Mouse (Mus musculus) CH12F3 (cell line): ENCODE results near the gene Fpr-rs6.

Source experiments
- in situ Hi-C: fragments of 300-500 bp; cut with MboI; formaldehyde crosslinking; loops from 2 replicates; pipeline ENCODE4 v1.14.3; 2020; ENCODE audit warnings: low sequenced_read_pairs

The Fpr-rs6 gene

DNA sequence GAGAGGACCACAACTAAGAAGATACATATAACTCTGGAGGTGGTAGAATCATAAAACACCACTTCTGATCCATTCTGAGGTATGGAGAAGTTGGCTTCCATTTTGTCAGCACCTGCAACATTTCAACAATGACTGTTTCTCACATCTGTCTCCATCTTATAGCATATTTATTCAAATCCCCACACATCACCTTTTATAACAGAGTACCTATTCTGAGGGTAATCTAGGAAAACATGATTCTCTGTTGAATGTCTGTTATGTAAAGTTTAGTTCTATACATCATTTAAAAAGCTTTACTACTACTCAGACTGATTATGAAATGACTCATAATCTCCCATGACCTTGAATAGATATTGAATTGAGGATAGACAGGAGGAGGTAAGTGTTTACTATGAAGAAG is at the start of gene Fpr-rs6:
Gene Fpr-rs6 (minus strand): TSS at position 101 of the 400 bp plus-strand sequence.
- in situ Hi-C loops, result no loop called here
